Mouse (Mus musculus) heart, embryonic 10.5 days (tissue): ENCODE data around the gene 4933436I01Rik. TPM values are rescaled to one million over a fixed set of nuclear protein-coding genes. Genes with fewer than 3 reads are reported as not detected.

ENCODE experiments used
- DNase-seq: peaks from one replicate; pipeline ENCODE4 v3.0.0-alpha.2; 2017; ENCODE audit warnings: low spot score
- H3K27ac ChIP-seq: fragments of 300-500 bp; sonication (generic); 2 replicates; pipeline ENCODE4 v1.5.1; 2016; ENCODE audit warnings: mild to moderate bottlenecking
- H3K27me3 ChIP-seq: fragments of 300-500 bp; sonication (generic); 2 replicates; pipeline ENCODE4 v1.6.1; 2016; ENCODE audit warnings: mild to moderate bottlenecking; ENCODE audit not compliant: poor library complexity, insufficient read depth, severe bottlenecking
- H3K36me3 ChIP-seq: fragments of 300-500 bp; sonication (generic); 2 replicates; pipeline ENCODE4 v1.6.1; 2016; ENCODE audit warnings: mild to moderate bottlenecking, moderate library complexity
- H3K4me1 ChIP-seq: fragments of 300-500 bp; sonication (generic); 2 replicates; pipeline ENCODE4 v1.6.1; 2016; ENCODE audit warnings: mild to moderate bottlenecking
- H3K4me3 ChIP-seq: fragments of 300-500 bp; sonication (generic); 2 replicates; pipeline ENCODE4 v1.5.1; 2016; ENCODE audit warnings: mild to moderate bottlenecking, moderate library complexity
- H3K9me3 ChIP-seq: fragments of 300-500 bp; sonication (generic); 2 replicates; pipeline ENCODE4 v1.6.1; 2016; ENCODE audit warnings: mild to moderate bottlenecking, moderate library complexity
- WGBS: fragments of 180-500 bp; shearing (Covaris S2); methylation state at CpG from one replicate; pipeline ENCODE4 v1.1.7; 2016; 5-methylcytosine and 5-hydroxymethylcytosine counted together
- polyA plus RNA-seq: library from polyadenylated mRNA; unstranded; fragments of >200 nt; fragmentation: Nextera tagmentation; extraction: Ambion mirVana; gene quantifications from 2 replicates; pipeline ENCODE4 v1.2.1, GENCODE M21; 2016

The 4933436I01Rik gene
- not detected in 2 replicates for polyA plus RNA-seq

DNA sequence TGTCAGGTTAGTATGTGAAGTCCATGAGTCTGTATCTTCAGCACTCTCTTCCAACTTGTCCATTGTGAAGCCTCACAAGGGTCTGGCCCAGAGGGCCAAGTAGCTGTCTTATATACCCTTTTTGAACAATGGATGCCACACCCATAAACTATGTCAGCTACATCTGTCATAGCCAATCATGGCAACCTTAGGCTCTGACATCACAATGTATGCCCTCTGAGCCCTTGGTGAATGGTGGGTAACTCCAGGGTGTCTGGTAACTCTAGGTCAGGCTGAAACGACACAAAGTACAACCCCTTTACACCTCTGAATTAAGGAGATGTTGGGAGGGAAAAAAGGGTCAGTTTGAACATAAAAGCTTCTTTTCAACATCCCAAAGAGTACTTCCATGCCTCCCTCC is at the start of gene 4933436I01Rik:
4933436I01Rik (minus strand) TSS at position 101 of the 400 bp plus-strand sequence.
- no peaks in the 10 kb centered on the region for H3K36me3 ChIP-seq
- no peak within 1 kb of the TSS for H3K27ac ChIP-seq
- H3K4me3 ChIP-seq = no peak within 1 kb of the TSS
- no peaks in the 10 kb centered on the region for H3K4me1 ChIP-seq
- no peaks in the 10 kb centered on the region for H3K27me3 ChIP-seq
- H3K9me3 ChIP-seq = no peaks in the 10 kb centered on the region
- 50% methylated on average over 1 of the region's 1 CpGs for WGBS
- no peak for DNase-seq

DNA sequence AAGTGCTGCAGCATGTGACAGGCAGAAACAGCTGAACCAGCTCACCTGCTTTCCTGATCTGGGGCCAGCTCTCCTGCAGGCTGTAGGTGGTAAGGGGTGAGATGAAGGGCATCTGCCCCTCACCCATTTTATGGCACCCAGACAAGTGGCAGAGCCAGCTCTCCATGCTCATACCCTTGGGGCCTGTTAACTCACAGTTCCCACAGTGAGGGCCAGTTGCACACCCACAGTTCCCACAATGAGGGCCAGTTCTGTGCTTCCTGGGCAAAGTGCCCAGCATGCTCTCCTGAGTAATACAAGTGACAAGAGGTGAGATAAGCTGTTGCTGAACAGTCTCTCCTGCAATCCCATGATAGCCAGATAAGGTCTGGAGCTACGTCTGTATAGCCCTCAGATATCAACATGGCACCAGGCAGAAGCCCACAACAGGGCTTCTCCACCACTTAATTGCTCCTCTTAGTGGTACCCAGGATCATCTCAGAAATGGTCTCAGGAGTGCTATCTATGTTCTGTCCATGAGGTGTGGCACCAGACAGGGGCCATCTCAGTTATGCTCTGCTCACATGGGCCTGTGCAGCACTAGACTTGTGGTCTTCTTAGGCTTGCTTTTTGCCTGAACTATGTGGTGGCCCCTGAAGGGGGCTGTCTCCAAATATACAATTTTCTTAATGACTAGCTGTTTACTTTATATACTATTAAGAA is 3.7 kb upstream of the 4933436I01Rik start:
- Histone ChIP-seq H3K36me3 (no peaks in the 10 kb centered on the region), H3K4me3 (no peak overlapping the region), H3K27me3 (no peaks in the 10 kb centered on the region), H3K9me3 (no peaks in the 10 kb centered on the region), H3K4me1 (no peaks in the 10 kb centered on the region), H3K27ac (no peak overlapping the region)
- DNase-seq = no peak
- 59% methylated on average over 1 of the region's 1 CpGs for WGBS

GRCm38 (mm10) chrX:67883406-67883805 is 37.8 kb downstream of the 4933436I01Rik start:
- H3K4me1 ChIP-seq = no peaks in the 10 kb centered on the region
- H3K4me3 ChIP-seq = no peak overlapping the region
- no peaks in the 10 kb centered on the region for H3K36me3 ChIP-seq
- no peaks in the 10 kb centered on the region for H3K9me3 ChIP-seq
- H3K27ac ChIP-seq = no peak overlapping the region
- WGBS = 86% methylated on average over 3 of the region's 3 CpGs
- no peak for DNase-seq
- no peaks in the 10 kb centered on the region for H3K27me3 ChIP-seq

Other genes starting within 250 kb of the 4933436I01Rik start
- gene Gm1140, start 227.9 kb downstream of the 4933436I01Rik start, polyA plus RNA-seq = not detected in 2 replicates
- gene Gm14692, start 225.8 kb downstream of the 4933436I01Rik start, polyA plus RNA-seq = not detected in 2 replicates